Mouse (Mus musculus) urinary bladder, postnatal 36 days (tissue): ENCODE data around the gene Dlat.
"Not testable (repeated sequence)": the region's sequence is repeated elsewhere in the genome, so short reads cannot be mapped to it uniquely, and the experiment has no call there.

Source experiments
- DNase-seq, 2 experiments: peaks; one replicate each; pipeline ENCODE4 v3.0.0; 2022; ENCODE audit warnings: low spot score in 2 of 2, mixed read lengths in 1 of 2

The Dlat gene

DNA sequence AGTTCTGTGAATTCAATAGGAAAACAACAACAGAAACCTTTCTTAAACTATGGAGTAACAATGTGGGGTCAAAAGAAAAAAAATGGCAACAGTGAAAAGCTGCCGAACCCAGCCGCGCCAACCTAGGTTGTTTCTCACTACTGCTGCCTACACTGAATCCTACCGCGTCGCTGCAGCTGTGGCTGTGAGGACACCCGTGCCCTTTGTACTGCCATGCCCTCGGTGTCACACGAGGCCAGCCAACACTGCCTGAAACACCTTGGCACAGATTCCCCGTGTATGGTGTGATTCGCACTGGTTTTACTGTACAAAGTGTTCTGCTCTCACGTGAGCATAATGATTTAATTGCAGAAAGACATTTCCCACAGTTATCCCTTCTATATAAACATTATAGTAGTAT, 851 bp upstream of the Dlat start:
- peak in 1 of 2 experiments; percentile 51 for DNase-seq

DNA sequence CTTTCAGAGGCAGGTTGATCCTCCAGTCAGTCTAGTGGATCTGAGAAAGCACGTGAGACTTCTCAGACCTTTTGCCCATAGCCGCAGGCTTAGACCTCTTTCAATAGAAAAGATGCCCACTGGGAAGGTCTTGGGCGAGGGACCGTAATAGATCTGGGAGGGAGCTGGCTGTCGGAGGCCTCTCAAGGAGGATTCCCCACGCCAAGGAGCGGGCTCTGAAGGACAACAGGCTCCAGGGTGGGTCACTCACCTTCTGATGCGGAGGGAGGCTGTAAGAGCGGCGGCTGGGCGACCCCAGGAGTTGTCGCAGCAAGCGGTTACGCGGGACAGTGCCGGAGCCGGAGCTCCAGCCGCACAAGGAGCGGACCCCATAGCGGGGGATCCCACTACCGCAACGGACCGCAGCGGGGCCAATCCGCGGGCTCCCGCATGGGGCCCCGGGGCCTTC, 615 bp downstream of the Dlat start:
- DNase-seq = no peak

DNA sequence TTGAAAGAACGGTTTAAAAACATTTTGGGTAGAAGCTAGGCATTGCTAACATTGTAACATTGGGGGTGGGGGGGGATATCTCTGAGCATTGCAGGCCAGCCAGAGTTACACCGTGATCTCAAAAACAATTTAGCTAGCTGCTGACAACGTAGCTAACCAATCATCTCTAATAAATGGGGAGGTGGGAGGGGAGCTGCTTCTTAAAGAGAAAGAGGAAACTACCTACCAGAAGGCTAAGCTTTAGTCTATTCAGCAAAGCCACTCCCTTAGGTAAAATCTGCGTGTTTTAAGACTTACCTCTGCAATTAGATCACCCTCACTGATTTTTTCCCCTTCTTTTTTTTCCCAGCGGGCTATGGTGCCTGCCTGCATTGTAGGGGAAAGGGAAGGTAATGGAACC, 1.2 kb downstream of the Dlat start:
- DNase-seq = no peak

DNA sequence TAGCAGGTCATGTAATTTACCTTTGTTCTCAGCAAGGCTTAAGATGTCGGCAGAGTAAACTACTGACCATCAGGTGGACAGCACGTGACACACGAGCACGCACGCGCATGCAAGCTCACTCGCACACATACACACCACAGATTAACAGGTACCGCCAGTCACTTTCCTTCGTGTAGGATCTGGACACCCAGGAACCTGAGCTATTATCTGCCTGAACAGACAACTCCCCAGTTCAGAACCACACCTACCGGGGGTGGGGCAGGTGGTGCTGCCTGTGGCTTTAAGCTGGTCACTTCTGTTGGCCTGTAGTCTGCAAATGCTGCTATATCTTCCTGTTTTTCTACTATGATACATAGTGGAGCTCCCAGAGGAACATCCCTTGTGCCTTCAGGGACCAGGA, 9.1 kb downstream of the Dlat start:
- no peak for DNase-seq

DNA sequence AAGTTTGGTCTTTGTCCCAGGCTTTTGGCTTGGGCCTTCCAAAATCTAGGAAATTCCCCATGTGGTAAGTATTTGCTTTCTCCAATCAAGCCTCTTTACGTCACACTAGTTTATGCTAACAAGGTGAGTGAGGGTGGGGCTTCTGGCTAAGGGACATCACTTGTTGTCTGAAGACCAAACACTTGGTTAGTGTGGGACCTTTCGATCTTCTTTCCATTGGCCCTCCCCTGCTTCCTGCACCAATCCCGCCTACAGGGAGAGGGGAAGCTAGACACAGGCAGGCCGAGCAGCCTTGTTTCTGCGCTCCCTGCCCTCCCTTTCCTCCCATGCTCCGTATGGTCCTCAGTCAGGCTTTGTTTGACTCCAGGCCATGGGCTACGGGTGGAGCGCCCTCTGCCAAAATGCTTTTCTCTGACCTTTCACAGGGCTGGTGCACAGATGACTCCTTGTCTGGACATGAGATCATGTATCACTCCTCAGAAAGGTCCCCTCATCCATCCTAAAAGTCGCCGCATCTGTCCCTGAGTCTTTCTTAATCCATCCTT, 12.7 kb downstream of the Dlat start:
- no peak for DNase-seq

DNA sequence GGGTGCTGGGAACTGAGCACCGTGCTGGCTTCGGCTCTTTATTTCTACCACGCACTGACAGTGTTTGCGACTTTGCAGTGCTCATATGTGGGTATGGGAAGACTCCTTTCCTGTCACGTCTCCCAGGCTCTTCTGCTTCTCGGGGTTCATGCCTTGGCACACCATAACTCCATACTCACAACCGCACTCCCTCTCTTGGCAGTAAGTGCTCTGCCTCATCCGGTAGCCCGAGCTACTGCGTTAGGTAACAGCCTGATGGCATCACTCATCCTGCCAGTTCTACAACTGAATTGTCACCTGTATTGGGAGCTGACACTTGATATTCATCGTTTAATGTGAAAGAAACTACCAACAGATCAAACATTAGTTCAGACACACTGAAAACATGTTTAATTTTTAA, 25.3 kb downstream of the Dlat start:
- DNase-seq = no peak

DNA sequence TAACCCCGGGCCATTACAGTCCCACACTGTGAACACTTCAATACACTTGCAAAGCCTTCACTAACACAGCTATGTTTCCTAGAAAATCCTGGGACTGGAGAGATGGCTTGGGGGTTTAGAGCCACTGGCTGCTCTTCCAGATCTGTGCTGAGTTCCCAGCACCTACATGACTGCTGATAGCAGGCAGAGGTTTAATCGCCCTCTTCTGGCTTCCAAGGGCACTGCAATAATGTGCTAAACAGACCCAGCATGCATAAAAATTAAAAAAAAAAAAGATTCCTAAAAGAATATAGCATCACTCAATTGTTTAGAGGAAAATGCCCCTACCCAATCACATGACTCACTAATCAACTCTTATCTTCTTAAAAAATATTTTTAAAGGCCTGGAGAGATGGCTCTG, 26.5 kb downstream of the Dlat start:
- no peak for DNase-seq

DNA sequence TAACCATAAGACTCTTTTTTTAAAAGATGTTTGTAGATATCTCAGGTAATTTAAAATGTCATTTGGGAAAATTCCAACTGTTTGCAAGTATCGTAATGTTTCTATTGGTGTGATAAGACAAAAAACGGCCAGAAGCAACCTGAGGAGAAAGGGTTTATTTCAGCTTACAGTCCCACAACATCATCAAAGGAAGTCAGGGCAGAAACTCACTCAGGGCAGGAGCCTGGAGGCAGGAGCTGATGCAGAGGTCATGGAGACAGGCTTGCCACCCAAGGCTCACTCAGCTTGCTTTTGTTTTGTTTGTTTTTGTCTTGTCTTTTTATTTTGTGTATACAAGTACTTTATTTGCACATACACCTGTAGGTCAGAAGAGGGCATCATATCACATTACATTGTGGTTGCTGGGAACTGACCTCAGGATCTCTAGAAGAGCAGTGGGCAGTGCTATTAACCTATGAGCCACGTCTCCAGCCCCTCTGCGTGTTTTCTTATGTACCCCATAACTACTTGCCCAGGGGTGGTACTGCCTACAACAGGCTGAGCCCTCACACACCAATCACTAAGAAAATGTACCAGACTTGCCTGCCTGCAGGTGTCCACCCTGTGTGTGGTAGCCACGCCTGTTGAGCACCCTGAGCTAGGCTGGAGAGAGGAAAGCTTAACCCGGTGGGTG, 27.4 kb downstream of the Dlat start:
- DNase-seq = no peak

DNA sequence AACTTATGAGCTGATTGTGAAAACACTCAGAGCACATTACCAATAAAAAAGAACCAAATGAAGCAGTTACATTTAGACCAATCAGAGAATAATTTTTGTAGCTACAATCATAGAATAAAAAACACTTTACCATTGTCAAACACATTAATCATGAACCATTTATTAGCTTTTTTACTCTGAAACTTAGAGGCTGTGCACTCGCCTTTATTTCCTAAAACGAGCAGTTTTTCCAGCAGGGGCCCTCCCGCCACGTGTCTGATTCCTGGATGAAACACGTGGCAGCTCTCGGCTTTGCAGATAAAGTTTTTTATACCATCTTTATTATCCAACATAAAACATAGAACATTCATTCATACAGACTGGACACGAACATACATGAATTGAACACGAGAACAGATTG, 28.7 kb downstream of the Dlat start:
- DNase-seq = not testable (repeated sequence)

DNA sequence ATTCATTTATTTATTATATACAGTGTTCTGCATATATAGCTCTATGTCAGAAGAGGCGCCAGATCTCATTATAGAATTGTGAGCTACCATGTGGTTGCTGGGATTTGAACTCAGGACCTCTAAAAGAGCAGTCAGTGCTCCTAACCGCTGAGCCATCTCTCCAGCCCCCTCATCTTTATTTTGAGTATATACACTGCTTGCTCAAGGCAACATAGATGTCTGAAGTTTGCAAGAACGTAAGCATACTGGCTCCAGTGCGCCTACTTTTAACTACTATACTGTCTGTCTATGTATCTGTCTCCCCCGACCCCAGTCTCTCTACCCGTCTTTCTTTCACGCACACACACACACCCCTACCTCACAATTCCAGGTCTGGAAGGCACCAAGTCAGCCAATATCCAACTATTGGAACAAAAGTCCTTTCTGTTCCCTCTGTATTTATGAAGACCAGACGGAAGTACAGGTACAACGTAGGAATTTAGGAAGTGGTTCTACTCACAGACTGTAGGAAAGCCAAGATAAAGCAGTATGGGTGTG, 41.7 kb downstream of the Dlat start:
- no peak for DNase-seq

DNA sequence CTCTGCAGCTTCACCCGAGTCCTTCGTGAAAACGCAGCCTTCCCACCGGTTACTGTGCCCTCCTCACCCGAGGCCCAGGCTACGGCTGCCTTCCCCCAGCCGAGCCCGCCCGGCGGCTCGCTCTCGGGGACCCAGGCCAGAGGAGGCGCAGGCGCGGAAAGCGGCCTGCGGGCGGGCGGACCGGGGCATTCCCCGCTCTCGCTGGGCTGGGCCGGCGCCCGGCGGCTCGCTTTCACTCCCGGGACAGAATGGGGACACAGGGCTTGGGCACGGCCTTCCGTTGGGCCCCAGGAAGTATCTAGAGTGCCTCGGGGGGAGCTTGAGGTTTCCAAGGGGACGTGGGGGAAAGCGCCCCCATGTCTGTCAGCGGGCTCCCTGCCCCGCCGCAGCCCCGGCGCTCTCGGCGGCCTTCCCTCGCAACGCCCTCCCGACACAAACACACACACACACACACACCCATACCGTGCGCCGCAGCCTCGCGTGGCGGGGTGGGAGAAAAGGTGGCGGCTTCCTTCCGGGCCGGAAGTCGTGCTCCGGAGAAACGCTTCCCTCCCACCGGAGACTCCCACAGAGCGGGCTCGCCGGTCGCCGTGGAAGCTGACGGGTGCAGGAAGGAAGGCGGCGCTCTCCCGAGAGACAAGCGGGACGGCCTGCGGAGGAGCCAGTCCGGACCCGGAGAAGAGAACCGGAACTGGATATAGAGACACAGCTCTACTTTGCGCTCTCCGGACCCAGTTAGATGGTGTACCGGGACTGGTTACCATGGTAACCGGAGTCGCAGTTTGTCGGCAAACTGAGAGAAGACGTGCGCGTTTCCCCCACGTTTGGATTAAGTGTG, 42.6 kb downstream of the Dlat start, which contains the start of the genes Pih1d2 and Nkapd1:
Gene Pih1d2, plus strand, starts transcription at position 556 of the 838 bp plus-strand sequence.
Gene Nkapd1, minus strand, starts transcription at position 699 of the 838 bp plus-strand sequence.
- DNase-seq = peak; percentile 86 to 88

DNA sequence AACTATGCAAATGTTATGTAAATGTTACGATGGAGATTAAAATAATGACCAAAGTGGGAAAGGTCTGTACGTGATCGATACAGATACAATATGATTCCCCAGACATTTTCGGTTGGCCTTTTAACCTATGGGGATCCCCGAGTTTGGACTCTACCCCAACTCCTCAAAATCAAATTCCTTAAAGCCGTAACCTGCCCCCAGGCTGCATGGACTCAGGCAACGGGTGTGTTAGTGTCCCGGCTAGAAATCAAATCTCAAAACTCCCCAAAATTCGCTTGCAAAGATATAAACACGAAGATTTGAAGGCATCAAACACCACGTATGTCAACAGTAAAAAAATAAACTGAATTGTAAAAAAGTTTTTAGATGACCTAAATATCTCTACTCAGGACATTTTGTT, 43.4 kb downstream of the Dlat start:
- no peak for DNase-seq

DNA sequence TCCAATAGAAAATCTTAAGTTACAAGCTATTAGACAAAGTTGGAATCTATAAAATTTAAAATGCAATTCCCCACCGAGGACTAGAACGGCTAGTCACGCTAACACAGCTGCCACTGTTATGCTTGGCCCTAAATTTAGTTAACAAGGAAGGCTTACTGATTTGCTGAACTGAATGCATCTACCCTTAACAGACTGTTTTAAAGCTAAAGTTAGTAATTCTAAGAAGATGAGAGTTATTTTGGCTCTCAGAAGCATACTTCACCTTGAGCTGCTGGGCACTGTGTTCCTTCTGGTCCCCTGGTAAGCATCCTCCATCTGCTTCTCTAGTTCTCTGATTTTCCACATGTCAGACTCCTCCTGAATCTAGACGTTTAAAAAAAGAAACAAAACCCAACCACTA, 47.5 kb downstream of the Dlat start:
- DNase-seq = no peak

DNA sequence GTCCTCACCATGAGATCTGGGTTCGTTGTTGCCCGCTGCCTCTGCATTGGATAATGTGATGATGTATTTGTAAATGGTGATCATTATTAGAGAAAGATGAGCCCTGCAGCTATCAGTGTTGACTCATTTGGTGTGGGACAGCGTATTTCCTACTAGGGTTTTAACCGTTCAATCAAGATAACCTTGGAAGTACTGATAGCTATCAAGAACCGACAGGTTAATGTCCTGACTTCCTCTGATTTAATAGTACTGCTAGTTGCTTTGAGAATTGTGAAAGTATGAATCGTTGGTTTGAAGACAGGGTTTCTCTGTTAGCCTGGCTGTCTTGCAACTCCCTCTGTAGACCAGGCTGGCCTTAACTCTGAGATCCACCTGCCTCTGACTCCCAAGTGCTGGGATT, 55.2 kb downstream of the Dlat start:
- DNase-seq = no peak

DNA sequence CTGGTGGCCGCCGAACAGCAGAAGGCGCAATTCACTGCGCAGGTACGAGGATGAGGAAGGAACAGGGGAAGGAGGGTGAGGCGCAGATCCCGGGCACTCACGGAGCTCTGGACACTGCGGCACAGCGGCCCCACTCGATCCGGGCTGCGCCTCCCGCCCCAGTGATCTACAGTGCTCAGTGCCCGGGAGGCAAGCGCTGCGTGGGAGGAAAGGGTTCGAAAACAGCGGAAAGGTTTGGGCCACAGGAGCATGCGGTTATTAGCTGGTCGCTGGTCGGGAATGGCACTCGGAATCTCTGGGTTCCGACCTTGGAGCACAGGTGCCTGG, 55.6 kb downstream of the Dlat start:
- no peak for DNase-seq

DNA sequence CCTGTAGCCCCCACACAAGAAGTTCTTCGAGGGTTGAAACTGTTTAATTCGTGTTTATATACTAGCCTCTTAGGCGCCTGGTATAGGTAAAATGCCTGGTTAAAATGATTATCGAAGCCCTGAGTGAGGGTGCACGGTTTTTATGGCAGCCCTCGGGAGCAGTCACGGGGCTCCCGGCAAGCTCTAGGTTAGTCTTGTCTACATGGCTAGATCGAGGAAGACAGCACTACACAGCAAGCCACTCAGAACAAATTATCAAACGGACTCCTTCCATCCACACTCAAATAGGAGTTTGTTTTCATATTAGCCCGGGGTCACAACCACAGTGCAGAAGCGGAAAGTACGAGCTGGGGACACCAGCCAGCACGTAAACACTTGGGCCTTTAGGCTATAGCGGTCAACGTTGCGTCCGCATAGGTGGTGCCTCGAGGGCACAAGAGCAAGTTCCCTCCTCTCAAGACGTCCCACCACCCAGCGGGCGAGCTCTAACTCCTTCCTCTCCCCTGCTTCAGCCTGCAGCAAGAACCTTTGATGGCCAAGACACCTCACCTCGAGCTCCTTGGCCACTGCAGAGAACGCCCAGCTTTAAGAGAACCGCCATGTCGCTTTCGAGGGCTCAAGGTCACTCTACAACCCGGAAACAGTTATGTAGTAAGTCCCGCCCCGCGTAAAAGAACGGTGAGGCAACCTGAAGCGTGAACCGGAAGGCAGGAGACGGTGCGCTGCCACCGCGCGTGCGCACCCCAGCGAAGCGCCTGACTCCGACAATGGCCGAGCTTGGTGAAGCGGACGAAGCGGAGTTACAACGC, 56.2 kb downstream of the Dlat start, which contains the start of the genes Sdhd and Timm8b:
Gene Sdhd, minus strand, starts transcription at position 624 of the 809 bp plus-strand sequence.
Gene Timm8b, plus strand, starts transcription at position 722 of the 809 bp plus-strand sequence.
- DNase-seq = peak; percentile 93

DNA sequence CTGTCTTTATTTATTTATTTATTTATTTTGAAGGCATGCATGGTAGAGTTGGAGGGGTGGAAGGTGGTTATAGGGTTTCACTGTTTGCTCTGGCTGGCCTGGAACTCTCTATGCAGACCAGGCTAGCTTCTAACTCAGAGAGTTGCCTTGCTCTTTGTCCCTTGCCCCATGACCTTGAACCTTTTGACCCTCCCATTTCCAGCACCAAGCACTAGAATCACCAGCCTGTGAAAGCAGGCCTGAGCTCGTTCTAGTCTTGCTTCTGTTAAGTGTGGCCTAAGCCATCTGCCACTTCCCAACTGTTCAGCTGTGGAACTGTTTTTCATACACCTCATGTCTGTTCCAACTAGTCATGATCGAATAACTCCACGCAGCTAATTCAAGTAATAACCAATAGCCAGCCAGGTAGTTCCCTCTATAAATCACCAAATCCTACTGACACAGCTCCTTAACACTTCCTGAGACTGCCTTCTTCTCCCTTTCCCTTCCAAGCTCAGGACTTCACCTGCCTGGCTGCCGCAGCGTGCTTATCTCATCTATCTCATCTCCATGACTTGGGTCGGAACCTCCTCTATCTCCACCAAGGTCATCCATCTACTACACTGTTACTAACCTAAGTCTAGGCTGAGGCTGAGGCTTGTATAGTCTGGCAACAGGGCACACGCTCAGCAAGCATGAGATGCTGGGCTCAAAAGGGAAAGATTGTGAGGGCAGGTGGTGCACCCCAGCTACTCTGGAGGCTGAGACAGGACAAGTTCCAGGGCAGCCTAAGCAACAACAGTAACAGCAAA, 57.3 kb downstream of the Dlat start:
- no peak for DNase-seq

DNA sequence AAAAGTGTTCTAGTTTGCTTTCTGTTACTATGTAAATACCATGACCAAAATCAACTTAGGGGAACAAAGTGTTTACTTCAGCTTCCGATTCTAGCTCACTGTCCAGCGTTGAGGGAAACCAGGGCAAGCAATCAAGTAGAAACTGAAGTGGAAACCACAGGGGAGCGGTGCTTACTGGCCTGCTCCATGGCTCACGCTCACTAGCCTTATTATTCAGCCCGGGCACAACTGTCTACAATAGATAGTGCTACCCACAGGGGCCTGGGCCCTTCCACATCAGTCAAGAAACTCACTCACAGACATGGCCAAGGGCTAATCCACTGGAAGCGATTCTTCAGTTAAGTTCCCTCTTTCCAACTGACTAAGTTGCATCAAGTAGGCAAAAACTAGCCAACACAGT, 58.0 kb downstream of the Dlat start:
- DNase-seq = no peak

DNA sequence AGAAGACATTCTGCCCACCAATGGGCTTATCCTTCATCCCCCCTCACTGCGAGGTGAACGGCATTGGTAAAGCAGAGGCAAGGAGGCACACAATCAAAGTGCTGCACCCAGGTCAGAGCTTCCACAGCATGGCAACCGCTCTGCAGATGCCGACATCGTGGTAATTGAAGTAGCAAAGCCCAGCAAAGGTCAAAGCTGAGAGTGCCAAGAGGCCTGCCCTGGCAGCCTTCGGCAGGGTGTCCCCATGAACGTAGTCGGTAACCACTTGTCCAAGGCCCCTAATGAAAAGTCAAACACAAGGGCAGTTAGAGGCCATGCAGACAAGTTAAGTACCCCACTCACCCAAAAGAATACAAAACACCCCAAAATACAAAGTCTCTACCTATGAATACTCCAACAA, 62.6 kb downstream of the Dlat start:
- DNase-seq = no peak

DNA sequence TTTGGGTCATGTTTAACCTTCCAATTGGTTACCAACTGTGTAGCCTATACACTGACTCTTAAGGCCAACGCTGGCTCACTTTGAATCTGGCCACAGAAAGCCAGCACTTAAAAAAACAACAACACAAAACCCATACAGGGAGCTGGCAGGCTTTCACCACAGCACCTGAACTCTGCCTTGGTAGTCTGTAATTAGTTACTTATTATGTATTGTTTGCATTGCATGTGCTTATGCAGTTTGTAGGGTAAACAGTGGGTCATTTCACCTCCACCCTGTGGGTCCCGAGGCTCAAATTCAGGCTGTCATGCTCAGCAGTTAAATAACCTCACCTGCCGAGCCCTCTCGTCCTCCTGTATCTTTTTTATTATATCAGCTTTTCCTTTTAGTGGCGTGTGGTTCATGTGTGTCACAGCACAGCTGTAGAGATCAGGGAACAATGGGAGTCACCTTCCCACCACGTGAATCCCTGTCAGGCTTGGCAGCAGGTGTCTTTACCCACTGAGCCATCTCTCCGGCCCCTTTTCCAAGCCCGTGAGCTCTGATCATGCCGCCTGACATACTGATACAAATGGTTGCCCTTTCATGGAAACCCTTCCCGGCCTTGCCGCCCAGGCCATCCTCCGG, 64.7 kb downstream of the Dlat start:
- DNase-seq = no peak
